Mouse (Mus musculus) limb, embryonic 15.5 days (tissue): ENCODE results near the gene Acer1. TPM values are rescaled to one million over a fixed set of nuclear protein-coding genes. Genes with fewer than 3 reads are reported as not detected.

ENCODE experiments used
- ATAC-seq: fragments of 200-750 bp; cut with Nextera tagmentation; 2 replicates; pipeline ENCODE4 v1.8.0; 2017; ENCODE audit warnings: low read depth, moderate TSS enrichment; ENCODE audit not compliant: insufficient number of reproducible peaks, low FRiP score, low TSS enrichment
- H3K27ac ChIP-seq: fragments of 300-500 bp; sonication (generic); 2 replicates; pipeline ENCODE4 v1.5.1; 2015; ENCODE audit warnings: moderate library complexity, mild to moderate bottlenecking, inconsistent platforms
- H3K27me3 ChIP-seq: fragments of 300-500 bp; sonication (generic); 2 replicates; pipeline ENCODE4 v1.6.1; 2015; ENCODE audit warnings: inconsistent platforms
- H3K36me3 ChIP-seq: fragments of 300-500 bp; sonication (generic); 2 replicates; pipeline ENCODE4 v1.6.1; 2015; ENCODE audit warnings: inconsistent platforms
- H3K4me1 ChIP-seq: fragments of 300-500 bp; sonication (generic); 2 replicates; pipeline ENCODE4 v1.6.1; 2015; ENCODE audit warnings: inconsistent platforms
- H3K4me2 ChIP-seq: fragments of 300-500 bp; sonication (generic); 2 replicates; pipeline ENCODE4 v1.6.1; 2015; ENCODE audit warnings: mild to moderate bottlenecking, inconsistent platforms
- H3K4me3 ChIP-seq: fragments of 300-500 bp; sonication (generic); 2 replicates; pipeline ENCODE4 v1.5.1; 2015; ENCODE audit warnings: mild to moderate bottlenecking, inconsistent platforms
- H3K9ac ChIP-seq: fragments of 300-500 bp; sonication (generic); 2 replicates; pipeline ENCODE4 v1.6.1; 2015; ENCODE audit warnings: inconsistent platforms
- H3K9me3 ChIP-seq: fragments of 300-500 bp; sonication (generic); 2 replicates; pipeline ENCODE4 v1.6.1; 2016; ENCODE audit warnings: inconsistent platforms
- WGBS: fragments of 180-500 bp; shearing (Covaris S2); methylation state at CpG from one replicate; pipeline ENCODE4 v1.1.7; 2015; 5-methylcytosine and 5-hydroxymethylcytosine counted together
- polyA plus RNA-seq: library from polyadenylated mRNA; unstranded; fragments of >200 nt; fragmentation: Nextera tagmentation; extraction: Ambion mirVana; gene quantifications from 2 replicates; pipeline ENCODE4 v1.2.1, GENCODE M21; 2015

Acer1 gene
- polyA plus RNA-seq, 1 experiment from 2014 or later = 20.5 TPM

DNA sequence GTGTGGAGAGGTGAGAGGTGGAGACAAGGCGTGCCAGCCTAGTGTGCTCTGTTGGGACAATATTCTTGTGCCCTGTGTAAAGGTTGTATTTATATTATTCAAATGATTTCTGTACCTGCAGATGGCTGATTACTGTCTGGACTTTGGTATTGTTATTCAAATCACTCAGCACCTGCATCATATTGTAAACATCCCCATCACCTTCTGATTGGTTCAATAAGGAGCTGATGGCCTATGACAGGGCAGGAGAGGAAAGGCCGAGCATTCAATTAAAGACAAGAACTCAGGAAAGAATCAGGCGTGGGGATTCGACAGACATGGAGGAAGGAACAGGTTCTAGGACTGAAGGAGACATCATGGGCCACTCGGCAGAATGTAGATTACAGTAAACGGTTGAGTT lies 18.3 kb downstream of the Acer1 start:
- H3K27me3 ChIP-seq = no peaks in the 10 kb centered on the region
- no peak overlapping the region for H3K4me3 ChIP-seq
- no peak for ATAC-seq
- H3K4me1 ChIP-seq = no peaks in the 10 kb centered on the region
- WGBS = 79% methylated on average over 6 of the region's 6 CpGs
- H3K9ac ChIP-seq = no peak overlapping the region
- H3K27ac ChIP-seq = no peak overlapping the region
- no peak overlapping the region for H3K4me2 ChIP-seq
- H3K9me3 ChIP-seq = no peaks in the 10 kb centered on the region
- H3K36me3 ChIP-seq = no peaks in the 10 kb centered on the region

DNA sequence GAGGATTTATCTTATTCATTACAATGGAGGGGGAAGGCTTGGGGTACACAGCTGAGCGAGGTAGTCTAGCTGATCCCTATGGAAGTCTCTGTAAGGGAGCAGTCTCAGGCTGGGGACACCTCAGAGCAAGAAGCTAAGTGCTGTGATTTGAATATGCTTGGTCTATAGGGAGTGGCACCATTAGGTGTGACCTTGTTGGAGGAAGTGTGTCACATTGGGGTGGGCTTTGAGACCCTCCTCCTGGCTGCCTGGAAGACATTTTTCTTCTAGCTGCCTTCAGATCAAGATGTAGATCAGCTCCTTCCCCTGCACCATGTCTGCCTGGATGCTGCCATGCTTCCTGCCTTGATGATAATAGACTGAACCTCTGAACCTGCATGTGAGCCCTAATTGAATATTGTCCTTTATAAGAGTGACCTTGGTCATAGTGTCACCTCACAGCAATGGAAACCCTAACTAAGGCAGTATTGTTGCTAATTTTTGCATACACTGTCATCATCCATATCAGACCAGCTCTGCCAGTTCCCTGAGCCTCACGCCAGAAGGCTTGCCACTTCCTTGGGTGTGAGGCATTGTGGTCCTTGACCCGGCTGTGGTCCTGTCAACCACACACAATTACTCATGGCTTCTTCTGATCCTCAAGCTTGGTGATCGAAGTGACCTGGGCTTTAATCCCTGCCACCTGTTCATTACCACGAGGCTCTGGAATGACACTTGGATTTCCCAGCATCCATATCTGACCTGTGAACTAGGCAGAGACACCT lies 19.1 kb downstream of the Acer1 start:
- H3K9ac ChIP-seq = no peak overlapping the region
- H3K9me3 ChIP-seq = no peaks in the 10 kb centered on the region
- 79% methylated on average over 5 of the region's 5 CpGs for WGBS
- no peak overlapping the region for H3K27ac ChIP-seq
- ATAC-seq = no peak
- H3K4me3 ChIP-seq = no peak overlapping the region
- H3K27me3 ChIP-seq = no peaks in the 10 kb centered on the region
- no peaks in the 10 kb centered on the region for H3K36me3 ChIP-seq
- H3K4me1 ChIP-seq = no peaks in the 10 kb centered on the region
- no peak overlapping the region for H3K4me2 ChIP-seq

DNA sequence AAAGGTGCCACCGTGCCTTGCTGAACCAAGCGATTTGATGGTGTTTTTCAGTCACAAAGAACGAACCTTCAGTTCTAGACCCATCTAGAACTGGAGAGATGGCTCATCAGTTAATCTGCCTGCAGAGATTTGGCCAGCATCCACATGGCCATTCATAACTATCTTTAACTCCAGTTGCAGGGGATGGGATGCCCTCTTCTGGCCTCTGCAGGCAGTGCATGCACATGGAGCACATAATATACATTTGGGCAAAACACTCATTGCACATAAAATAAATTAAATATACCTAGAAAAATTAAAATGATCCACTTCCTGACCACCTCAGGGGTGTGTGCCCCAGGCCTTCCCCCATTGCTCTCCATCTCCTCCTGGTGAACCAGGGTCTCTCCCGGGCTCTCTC lies 20.0 kb downstream of the Acer1 start:
- 88% methylated on average over 4 of the region's 4 CpGs for WGBS
- ATAC-seq = no peak
- H3K9ac ChIP-seq = no peak overlapping the region
- H3K4me2 ChIP-seq = no peak overlapping the region
- no peaks in the 10 kb centered on the region for H3K36me3 ChIP-seq
- no peaks in the 10 kb centered on the region for H3K9me3 ChIP-seq
- H3K4me3 ChIP-seq = no peak overlapping the region
- H3K27me3 ChIP-seq = no peaks in the 10 kb centered on the region
- no peak overlapping the region for H3K27ac ChIP-seq
- no peaks in the 10 kb centered on the region for H3K4me1 ChIP-seq

DNA sequence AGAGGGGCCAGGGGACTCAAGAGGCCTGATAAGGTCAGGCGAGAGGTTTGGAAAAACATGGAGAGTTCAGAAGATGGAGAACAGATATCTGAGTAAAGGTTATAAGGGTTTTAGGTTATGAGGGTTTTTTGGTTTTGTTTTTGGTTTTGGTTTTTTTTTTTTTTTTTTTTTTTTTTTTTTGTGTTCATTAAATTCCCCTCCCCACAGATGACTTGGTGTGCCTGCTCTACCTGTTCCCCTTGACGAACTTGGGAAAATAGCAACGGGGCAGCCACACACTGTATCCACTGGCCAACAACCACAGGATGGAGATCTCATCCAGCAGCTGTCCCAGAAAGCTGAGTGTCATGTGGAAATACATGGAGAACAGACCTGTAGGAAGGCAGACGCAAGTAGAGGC lies 23.3 kb downstream of the Acer1 start:
- Histone ChIP-seq H3K36me3 (no peaks in the 10 kb centered on the region), H3K4me3 (no peak overlapping the region), H3K27me3 (no peaks in the 10 kb centered on the region), H3K4me1 (no peaks in the 10 kb centered on the region), H3K9me3 (no peaks in the 10 kb centered on the region), H3K4me2 (no peak overlapping the region), H3K9ac (no peak overlapping the region), H3K27ac (no peak overlapping the region)
- ATAC-seq = no peak
- 76% methylated on average over 4 of the region's 4 CpGs for WGBS

DNA sequence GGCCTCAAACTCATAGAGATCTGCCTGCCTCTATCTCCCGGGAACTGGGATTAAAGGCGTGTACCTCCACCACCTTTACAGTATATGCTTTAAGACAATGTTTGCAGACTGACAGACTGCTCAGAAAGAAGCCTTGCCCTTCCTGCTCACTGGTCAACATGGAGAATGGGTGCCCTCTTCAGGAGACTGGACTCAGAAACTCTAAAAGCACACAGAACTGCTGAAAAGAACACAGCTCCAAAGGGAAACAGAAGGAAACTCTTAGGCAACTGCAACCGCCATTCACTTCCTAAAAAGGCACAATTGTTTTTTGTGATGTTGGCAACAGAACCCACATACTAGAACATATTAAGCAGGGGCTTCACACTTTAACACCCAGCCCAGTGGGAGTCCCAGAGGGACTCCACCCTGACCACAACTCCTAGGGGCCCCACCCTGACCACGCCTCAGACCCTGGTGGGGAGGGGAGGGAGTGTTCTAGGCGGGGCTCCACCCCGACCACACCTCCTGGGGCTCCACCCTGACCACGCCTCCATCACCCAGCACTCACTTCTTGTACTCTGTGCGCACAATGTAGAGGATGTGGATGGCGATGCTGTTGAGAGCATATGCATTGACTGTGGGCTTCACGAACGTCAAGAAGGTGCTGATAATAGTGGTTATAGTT lies 24.0 kb downstream of the Acer1 start:
- Histone ChIP-seq H3K27me3 (no peaks in the 10 kb centered on the region), H3K9me3 (no peaks in the 10 kb centered on the region), H3K4me2 (no peak overlapping the region), H3K4me3 (no peak overlapping the region), H3K27ac (no peak overlapping the region), H3K9ac (no peak overlapping the region), H3K4me1 (no peaks in the 10 kb centered on the region), H3K36me3 (no peaks in the 10 kb centered on the region)
- ATAC-seq = 0 out of 2 replicates have a peak, but pooled peaks have one; percentile 65
- WGBS = 27% methylated on average over 11 of the region's 11 CpGs

DNA sequence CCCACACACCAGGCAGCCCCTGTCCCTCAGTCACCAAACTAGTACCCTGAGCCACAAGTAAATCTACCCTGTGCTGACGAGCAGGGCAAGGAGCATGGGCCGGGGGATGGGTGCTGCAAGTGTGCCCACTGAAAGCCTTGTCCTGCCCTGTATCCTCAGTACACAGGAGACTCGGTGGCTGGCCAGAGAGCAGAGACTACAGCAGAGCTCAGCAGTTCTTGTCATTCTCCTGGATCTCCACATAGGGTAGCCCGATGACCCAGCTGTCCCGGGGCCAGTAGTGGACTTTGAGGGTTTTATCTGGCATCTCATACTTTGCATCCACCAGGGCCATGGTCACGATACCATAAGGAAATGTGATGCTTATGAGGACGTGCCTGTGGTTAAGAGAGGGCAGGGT lies 27.1 kb downstream of the Acer1 start:
- no peaks in the 10 kb centered on the region for H3K9me3 ChIP-seq
- H3K4me3 ChIP-seq = no peak overlapping the region
- ATAC-seq = no peak
- H3K27ac ChIP-seq = no peak overlapping the region
- H3K27me3 ChIP-seq = no peaks in the 10 kb centered on the region
- H3K36me3 ChIP-seq = no peaks in the 10 kb centered on the region
- H3K4me2 ChIP-seq = no peak overlapping the region
- no peak overlapping the region for H3K9ac ChIP-seq
- 79% methylated on average over 7 of the region's 7 CpGs for WGBS
- H3K4me1 ChIP-seq = no peaks in the 10 kb centered on the region

DNA sequence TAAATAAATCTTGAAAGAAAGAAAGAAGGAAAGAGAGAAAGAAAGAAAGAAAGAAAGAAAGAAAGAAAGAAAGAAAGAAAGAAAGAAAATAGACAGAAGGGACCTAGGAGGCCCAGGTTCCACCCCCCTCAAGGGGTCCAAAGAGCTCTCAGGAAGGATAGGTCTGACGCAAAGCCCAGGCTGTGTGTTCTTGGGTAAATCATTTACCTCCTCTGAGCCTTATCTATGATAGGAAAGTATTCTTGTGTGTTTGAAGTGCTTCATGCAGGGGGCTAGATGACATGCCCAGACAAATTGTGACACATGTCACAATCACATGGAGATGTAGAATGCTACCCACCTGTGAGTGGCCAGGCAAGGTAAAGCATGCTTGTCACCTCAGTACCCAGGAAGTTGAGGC lies 29.3 kb downstream of the Acer1 start:
- no peak overlapping the region for H3K4me2 ChIP-seq
- no peak for ATAC-seq

DNA sequence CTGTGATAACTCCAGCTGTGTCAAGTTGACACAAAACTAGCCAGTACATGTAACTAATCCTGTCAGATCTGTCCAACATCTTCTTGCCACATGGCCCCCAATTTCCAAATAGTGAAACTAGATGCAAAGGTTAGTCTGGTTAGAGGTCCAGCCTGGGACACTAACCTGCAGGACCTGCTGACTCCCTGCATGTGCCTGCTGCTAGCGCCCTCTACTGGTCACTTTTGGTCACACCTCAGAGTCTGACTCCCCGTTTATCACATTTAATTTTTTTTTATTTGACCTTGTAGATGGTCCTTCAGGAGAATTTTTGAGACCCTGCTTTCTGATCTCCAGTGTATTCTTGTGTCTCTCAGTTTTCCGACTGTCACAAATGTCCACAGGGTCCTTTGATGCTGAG lies 31.0 kb downstream of the Acer1 start:
- Histone ChIP-seq H3K27me3 (no peaks in the 10 kb centered on the region; the same call in 1 of the 2 replicates), H3K4me1 (no peaks in the 10 kb centered on the region), H3K4me3 (no peak overlapping the region), H3K36me3 (no peaks in the 10 kb centered on the region), H3K9ac (no peak overlapping the region), H3K4me2 (no peak overlapping the region), H3K27ac (no peak overlapping the region), H3K9me3 (no peaks in the 10 kb centered on the region)
- ATAC-seq = no peak
- WGBS = 13% methylated on average over 3 of the region's 3 CpGs

More for the DNA sequence above, 29.3 kb downstream of the Acer1 start:
- H3K9ac ChIP-seq = no peak overlapping the region
- no peaks in the 10 kb centered on the region for H3K36me3 ChIP-seq
- no peak overlapping the region for H3K27ac ChIP-seq
- H3K27me3 ChIP-seq = no peaks in the 10 kb centered on the region
- no peaks in the 10 kb centered on the region for H3K9me3 ChIP-seq
- no peak overlapping the region for H3K4me3 ChIP-seq
- no peaks in the 10 kb centered on the region for H3K4me1 ChIP-seq
- WGBS = 100% methylated on average over 1 of the region's 1 CpGs

DNA sequence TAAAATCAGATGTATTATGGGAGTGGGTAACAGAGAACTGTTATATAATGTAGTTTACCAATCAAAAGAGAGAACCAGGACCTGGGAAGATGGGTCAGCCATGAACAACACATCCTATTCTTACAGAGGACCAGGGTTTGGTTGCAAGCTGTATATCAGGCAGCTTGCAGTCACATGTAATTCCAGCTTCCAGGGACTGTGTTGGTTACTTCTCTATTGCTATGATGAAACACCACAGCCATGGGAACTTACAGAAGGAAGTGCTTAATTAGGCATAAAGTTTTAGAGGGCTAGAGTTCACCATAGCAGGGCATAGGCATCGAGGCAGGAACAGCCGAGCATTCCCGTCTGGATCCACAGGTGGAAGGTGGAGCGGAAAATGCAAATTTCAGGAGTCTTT lies 43.2 kb downstream of the Acer1 start:
- Histone ChIP-seq H3K27me3 (no peaks in the 10 kb centered on the region), H3K9me3 (no peaks in the 10 kb centered on the region), H3K4me2 (no peak overlapping the region), H3K4me3 (no peak overlapping the region), H3K27ac (no peak overlapping the region), H3K9ac (no peak overlapping the region), H3K36me3 (no peaks in the 10 kb centered on the region), H3K4me1 (peaks cover 14% of the 10 kb centered on the region)
- WGBS = 70% methylated on average over 4 of the region's 4 CpGs
- no peak for ATAC-seq

DNA sequence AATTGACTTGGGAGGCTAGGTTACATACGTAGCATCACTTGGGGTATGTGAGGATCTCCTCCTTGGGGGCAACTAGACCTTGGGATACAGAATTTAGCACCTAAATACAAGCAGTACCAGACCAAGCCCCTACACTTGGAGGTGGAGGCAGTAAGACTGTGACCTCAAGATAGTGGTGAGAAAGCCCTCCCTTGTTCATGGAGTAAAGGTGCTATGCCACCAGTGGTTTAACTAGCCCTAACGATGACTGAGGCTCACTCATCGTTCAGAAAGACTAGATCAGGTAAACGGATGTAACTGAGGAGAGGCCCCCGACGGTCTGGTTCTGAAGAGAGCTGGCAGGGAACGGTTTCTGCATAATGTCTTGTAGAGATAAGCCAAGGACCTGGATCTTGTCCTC lies 45.2 kb downstream of the Acer1 start:
- Histone ChIP-seq H3K4me1 (peaks cover 31% of the 10 kb centered on the region), H3K4me2 (no peak overlapping the region), H3K4me3 (no peak overlapping the region), H3K9me3 (no peaks in the 10 kb centered on the region), H3K27me3 (no peaks in the 10 kb centered on the region), H3K9ac (no peak overlapping the region), H3K36me3 (no peaks in the 10 kb centered on the region; the same call in 1 of the 2 replicates), H3K27ac (no peak overlapping the region)
- ATAC-seq = no peak
- WGBS = 93% methylated on average over 7 of the region's 7 CpGs

DNA sequence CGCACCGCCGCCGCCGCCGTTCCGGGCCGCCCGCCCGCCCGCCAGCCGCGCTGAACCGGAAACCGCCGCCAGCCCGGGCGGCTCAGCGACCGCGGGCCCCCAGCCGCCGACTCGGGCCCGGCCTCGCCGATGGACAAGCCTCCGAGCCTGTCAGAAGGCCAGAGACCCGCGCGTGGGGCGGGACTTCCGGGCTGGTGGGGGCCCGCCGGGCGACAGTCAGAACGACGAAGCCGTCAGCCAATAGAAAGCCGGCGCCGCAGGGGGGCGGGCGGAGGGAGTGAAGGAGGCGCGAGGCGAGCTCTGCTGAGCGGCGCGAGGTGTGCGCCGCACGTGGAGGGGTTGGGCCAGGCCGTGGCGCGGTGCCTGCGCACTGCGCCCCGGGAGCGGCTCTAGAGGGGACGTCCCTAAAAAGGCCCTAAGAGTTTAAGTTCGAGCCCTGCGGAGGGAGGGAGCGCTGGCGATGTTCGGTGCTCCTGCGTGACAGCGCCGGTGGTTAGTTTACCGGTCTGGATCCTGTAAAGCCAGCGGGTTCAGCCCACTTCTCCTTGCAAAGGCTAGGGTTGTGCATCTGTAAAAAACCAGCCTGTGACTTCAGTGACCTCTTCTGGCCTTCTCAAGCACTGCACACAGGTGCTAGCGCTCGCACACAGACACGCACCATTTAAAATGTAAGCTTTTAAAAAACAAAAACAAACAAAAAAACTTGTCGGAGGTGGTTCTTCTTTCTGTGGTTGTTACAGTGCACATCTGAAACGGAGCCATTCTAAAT lies 46.4 kb downstream of the Acer1 start, which contains the start of gene Mllt1:
Mllt1 (minus strand) TSS at position 53 of the 769 bp plus-strand sequence.
- Histone ChIP-seq H3K9me3 (no peaks in the 10 kb centered on the region), H3K9ac (peak within 1 kb of the TSS; percentile 91), H3K4me1 (peaks cover 31% of the 10 kb centered on the region), H3K27me3 (no peaks in the 10 kb centered on the region), H3K36me3 (no peaks in the 10 kb centered on the region; the same call in 1 of the 2 replicates), H3K4me3 (peak within 1 kb of the TSS; percentile 97), H3K4me2 (peak within 1 kb of the TSS; percentile 89), H3K27ac (peak within 1 kb of the TSS; percentile 79)
- peak; percentile 97 for ATAC-seq
- 3% methylated on average over 76 of the region's 76 CpGs for WGBS
